Mouse (Mus musculus) liver, embryonic 16.5 days (tissue): Measurements from ENCODE around the gene Tmc8. TPM values are rescaled to one million over a fixed set of nuclear protein-coding genes. Genes with fewer than 3 reads are reported as not detected.

Experiments
- ATAC-seq: fragments of 200-750 bp; cut with Nextera tagmentation; 2 replicates; pipeline ENCODE4 v1.8.0; 2017; ENCODE audit warnings: low read depth, mild to moderate bottlenecking, moderate number of reproducible peaks, moderate library complexity
- H3K27ac ChIP-seq: fragments of 300-500 bp; sonication (generic); 2 replicates; pipeline ENCODE4 v1.5.1; 2014; ENCODE audit warnings: mild to moderate bottlenecking, low read length
- H3K27me3 ChIP-seq: fragments of 300-500 bp; sonication (generic); 2 replicates; pipeline ENCODE4 v1.6.1; 2014; ENCODE audit warnings: low read depth, low read length, mixed read lengths; ENCODE audit not compliant: control insufficient read depth, insufficient read depth
- H3K36me3 ChIP-seq: fragments of 300-500 bp; sonication (generic); 2 replicates; pipeline ENCODE4 v1.6.1; 2014; ENCODE audit warnings: mild to moderate bottlenecking; ENCODE audit not compliant: control insufficient read depth, insufficient read depth
- H3K4me1 ChIP-seq: fragments of 300-500 bp; sonication (generic); 2 replicates; pipeline ENCODE4 v1.6.1; 2014; ENCODE audit warnings: low read depth, low read length, mixed read lengths; ENCODE audit not compliant: control insufficient read depth
- H3K4me2 ChIP-seq: fragments of 300-500 bp; sonication (generic); 2 replicates; pipeline ENCODE4 v1.6.1; 2014; ENCODE audit warnings: low read depth, low read length, mixed read lengths
- H3K4me3 ChIP-seq: fragments of 300-500 bp; sonication (generic); 2 replicates; pipeline ENCODE4 v1.5.1; 2014; ENCODE audit warnings: low read depth, mild to moderate bottlenecking, low read length
- H3K9ac ChIP-seq: fragments of 300-500 bp; sonication (generic); 2 replicates; pipeline ENCODE4 v1.6.1; 2014; ENCODE audit warnings: low read depth, low read length
- H3K9me3 ChIP-seq: fragments of 300-500 bp; sonication (generic); replicated peaks from 2 replicates; pipeline ENCODE4 v1.6.1; 2016; ENCODE audit warnings: low read length; ENCODE audit not compliant: control insufficient read depth
- WGBS: fragments of 180-500 bp; shearing (Covaris S2); extraction: QIAGEN DNeasy Blood & Tissue Kit; methylation state at CpG from one replicate; pipeline ENCODE4 v1.1.7; 2014; ENCODE audit not compliant: insufficient replicate concordance; 5-methylcytosine and 5-hydroxymethylcytosine counted together
- polyA plus RNA-seq: library from polyadenylated mRNA; unstranded; fragments of >200 nt; fragmentation: Nextera tagmentation; extraction: Ambion mirVana; gene quantifications from 2 replicates; pipeline ENCODE4 v1.2.1, GENCODE M21; 2015

Tmc8 gene
- polyA plus RNA-seq, 1 experiment from 2014 or later = 16.3 TPM

DNA sequence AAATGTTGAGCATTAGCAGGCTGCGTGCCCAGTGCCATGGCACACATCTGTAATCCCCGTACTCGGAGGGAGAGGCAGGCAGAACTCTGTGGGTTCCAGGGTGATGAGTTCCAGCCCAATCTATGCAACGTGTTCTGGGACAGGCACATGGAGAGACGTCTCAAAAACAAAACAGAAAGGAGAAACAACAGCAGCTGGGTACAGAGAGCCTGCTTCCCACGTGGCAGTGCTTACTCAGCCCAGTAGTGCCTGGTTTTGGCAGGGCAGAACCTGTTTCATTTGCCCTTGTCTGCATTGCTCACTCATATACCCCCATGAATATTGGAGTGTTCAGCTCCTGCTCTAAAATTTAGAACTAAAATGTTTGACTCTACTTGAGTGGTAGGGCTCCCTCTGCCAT, 30.3 kb upstream of the Tmc8 start:
- H3K4me2 ChIP-seq = no peak overlapping the region
- peaks cover 36% of the 10 kb centered on the region for H3K36me3 ChIP-seq
- no peaks in the 10 kb centered on the region for H3K9me3 ChIP-seq
- no peak overlapping the region for H3K27ac ChIP-seq
- no peak overlapping the region for H3K9ac ChIP-seq
- ATAC-seq = no peak
- no peaks in the 10 kb centered on the region for H3K4me1 ChIP-seq
- 80% methylated on average over 6 of the region's 6 CpGs for WGBS
- H3K27me3 ChIP-seq = no peaks in the 10 kb centered on the region
- no peak overlapping the region for H3K4me3 ChIP-seq

DNA sequence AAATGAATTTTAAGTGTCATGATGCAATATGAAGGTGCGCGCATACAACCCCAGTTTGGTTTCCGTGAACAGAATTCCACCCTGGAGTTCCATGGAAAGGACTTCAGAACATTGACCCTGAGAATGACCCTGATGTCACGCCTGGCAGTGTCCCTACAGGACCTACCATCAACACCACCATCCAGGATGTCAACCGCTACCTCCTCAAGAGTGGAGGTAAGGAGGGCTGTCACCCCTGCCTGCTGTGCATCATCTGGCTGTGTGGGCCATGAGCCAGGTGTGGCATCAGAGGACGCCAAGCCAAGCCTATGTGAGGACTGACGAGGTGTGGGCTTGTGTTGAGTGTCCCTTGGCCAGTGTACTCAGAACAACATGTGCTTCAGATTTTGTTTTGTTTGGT, 26.0 kb upstream of the Tmc8 start:
- 87% methylated on average over 7 of the region's 7 CpGs for WGBS
- H3K27ac ChIP-seq = no peak overlapping the region
- no peak overlapping the region for H3K9ac ChIP-seq
- H3K9me3 ChIP-seq = no peaks in the 10 kb centered on the region
- H3K4me2 ChIP-seq = no peak overlapping the region
- H3K4me1 ChIP-seq = no peaks in the 10 kb centered on the region
- no peak for ATAC-seq
- no peak overlapping the region for H3K4me3 ChIP-seq
- no peaks in the 10 kb centered on the region for H3K27me3 ChIP-seq
- H3K36me3 ChIP-seq = peaks cover 40% of the 10 kb centered on the region

DNA sequence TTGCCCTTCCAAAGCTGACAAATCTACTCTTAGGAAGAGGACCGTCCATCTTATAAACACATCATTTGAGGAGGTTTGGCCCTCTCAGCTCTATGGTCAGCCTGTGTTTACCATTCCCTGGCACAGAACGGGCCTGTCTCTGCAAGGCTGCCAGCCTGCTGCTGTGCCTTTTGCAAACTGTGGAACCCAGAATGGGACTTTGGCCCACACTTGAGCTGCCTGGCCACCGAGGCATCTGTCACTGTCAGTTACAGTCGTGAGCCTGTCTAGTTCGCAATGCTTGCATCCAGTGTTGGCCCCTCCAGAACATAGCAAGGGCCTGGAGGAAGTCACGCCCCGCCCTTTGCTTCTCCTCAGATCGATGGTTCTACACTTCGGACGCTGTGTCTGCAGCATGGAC, 22.6 kb upstream of the Tmc8 start:
- Histone ChIP-seq H3K4me3 (no peak overlapping the region), H3K9ac (no peak overlapping the region), H3K27me3 (no peaks in the 10 kb centered on the region), H3K4me1 (no peaks in the 10 kb centered on the region), H3K9me3 (no peaks in the 10 kb centered on the region), H3K36me3 (peaks cover 37% of the 10 kb centered on the region), H3K4me2 (no peak overlapping the region), H3K27ac (no peak overlapping the region)
- WGBS = 82% methylated on average over 10 of the region's 10 CpGs
- ATAC-seq = no peak

DNA sequence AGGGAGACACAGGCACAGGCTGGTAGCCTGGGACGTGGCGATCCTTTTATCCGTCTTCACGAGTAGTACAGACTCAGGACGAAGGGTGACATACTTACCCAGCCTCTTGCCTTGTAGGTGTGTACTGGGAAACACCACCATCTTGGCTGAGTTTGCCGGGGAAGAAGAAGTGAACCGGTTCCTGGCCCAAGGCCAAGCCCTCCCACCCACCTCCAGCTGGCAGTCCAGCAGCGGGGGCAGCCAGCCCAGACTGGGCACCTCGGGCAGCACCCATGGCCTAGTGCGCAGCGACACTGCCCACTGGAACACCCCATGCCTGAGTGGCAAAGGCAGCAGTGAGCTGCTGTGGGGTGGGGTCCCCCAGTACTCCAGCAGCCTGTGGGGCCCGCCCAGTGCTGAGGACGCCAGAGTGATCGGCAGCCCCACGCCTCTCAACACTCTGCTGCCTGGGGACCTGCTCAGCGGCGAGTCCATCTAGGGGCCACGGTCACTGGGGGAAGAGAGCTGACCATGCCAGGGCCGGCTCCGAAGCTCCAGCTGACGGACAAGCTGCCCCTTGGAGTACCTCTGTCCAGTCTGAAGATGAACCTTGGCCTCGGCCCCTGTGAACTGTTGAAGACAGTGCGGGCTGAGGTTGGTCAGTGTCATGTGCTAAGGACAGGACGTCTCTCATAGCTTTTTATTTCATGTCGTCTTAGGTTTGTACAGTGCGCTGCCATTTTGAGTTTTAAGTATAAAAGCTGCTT, 21.3 kb upstream of the Tmc8 start:
- Histone ChIP-seq H3K36me3 (peaks cover 47% of the 10 kb centered on the region), H3K4me2 (no peak overlapping the region), H3K9ac (no peak overlapping the region), H3K4me1 (no peaks in the 10 kb centered on the region), H3K4me3 (no peak overlapping the region), H3K27me3 (no peaks in the 10 kb centered on the region), H3K9me3 (no peaks in the 10 kb centered on the region), H3K27ac (no peak overlapping the region)
- 83% methylated on average over 26 of the region's 26 CpGs for WGBS
- ATAC-seq = no peak

DNA sequence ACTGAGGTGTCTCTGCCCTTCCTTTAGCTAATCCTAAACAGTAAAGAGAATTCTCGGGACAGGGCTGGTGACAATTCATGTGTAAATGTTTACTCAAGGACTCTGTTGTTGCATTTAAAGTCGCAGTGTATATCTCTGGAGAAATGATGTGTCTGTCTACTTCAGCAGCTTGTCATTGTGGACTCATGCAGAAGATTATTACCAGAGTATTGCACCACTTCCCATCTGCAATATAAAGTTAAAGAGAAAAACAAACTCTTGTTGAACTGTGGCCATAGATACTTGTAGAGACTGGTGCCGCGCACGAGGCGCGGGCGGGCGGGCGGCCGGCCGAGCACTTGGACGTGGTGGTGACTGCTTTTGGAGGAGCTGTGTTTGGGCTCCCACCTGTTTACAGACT, 20.1 kb upstream of the Tmc8 start:
- WGBS = 88% methylated on average over 13 of the region's 13 CpGs
- no peak overlapping the region for H3K9ac ChIP-seq
- no peaks in the 10 kb centered on the region for H3K27me3 ChIP-seq
- H3K27ac ChIP-seq = no peak overlapping the region
- H3K36me3 ChIP-seq = peaks cover 49% of the 10 kb centered on the region
- H3K4me3 ChIP-seq = no peak overlapping the region
- ATAC-seq = no peak
- H3K9me3 ChIP-seq = no peaks in the 10 kb centered on the region
- no peak overlapping the region for H3K4me2 ChIP-seq
- H3K4me1 ChIP-seq = no peaks in the 10 kb centered on the region

DNA sequence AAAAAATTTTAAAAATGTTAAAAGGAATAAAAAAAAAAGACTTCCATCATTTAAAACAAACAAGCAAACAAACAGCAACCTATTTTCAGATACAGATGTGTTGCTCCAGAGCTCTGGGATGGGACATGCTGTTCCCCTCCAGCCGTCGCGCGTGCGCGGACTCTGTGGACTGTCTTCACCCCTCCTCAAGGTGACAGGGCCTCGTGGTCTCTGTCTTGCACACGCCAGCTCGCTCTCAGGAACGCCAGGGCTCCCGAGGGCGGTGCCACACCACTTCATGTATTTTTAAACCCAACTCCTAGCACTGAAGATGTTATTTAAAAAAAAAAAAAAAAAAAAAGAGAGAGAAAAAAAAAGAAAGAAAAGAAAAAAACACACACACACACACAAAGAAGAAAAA, 19.6 kb upstream of the Tmc8 start:
- 71% methylated on average over 12 of the region's 12 CpGs for WGBS
- no peak for ATAC-seq
- Histone ChIP-seq H3K4me2 (no peak overlapping the region), H3K27ac (no peak overlapping the region), H3K9me3 (no peaks in the 10 kb centered on the region), H3K4me1 (no peaks in the 10 kb centered on the region), H3K4me3 (no peak overlapping the region), H3K27me3 (no peaks in the 10 kb centered on the region), H3K9ac (no peak overlapping the region), H3K36me3 (peaks cover 52% of the 10 kb centered on the region)

DNA sequence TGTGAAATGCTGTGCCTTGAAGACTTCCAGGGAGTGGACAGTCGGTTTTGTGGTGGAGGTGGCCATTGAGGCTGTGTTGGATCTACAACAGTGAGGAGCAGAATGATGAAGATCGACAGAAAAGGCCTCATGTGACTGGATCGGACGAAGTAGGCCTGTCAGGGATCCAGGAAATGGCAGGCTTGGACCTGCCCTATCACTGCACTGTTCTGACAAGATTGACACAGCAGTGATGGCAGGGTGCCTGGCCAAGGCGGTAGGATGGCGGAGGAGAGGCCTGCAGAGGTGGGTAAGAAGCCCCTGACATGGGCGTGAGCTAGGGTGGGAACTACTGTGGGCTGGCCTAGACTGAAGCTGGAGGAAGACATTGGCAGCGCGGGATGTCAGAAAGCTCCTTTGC, 17.6 kb upstream of the Tmc8 start:
- Histone ChIP-seq H3K9ac (no peak overlapping the region), H3K4me3 (no peak overlapping the region), H3K4me1 (no peaks in the 10 kb centered on the region; the same call in none of the 2 replicates), H3K4me2 (no peak overlapping the region), H3K36me3 (peaks cover 55% of the 10 kb centered on the region), H3K27me3 (no peaks in the 10 kb centered on the region), H3K27ac (no peak overlapping the region), H3K9me3 (no peaks in the 10 kb centered on the region)
- no peak for ATAC-seq
- WGBS = 86% methylated on average over 9 of the region's 9 CpGs

DNA sequence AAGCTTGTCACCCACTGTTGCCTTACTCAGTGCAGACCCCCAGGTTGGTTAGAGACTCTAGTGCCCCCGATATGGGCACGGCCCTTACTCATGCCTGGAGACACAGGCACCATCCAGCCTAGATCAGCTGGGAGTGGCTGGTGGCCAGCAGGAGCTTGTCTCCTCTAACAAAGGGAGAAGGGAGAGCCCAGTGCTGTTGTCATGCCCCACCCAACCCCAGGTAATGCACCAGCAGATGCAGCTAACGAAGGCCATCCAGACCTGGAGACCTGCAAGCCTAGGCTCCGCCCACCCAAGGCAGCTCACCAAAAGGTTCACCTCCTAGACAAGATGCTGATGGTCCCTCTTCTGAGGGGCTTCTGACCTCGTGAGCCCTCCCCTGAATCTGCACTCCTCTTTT, 16.5 kb upstream of the Tmc8 start:
- Histone ChIP-seq H3K9ac (no peak overlapping the region), H3K27me3 (no peaks in the 10 kb centered on the region), H3K4me1 (no peaks in the 10 kb centered on the region; the same call in none of the 2 replicates), H3K4me3 (no peak overlapping the region), H3K4me2 (no peak overlapping the region), H3K27ac (no peak overlapping the region), H3K9me3 (no peaks in the 10 kb centered on the region), H3K36me3 (peaks cover 54% of the 10 kb centered on the region)
- 79% methylated on average over 5 of the region's 5 CpGs for WGBS
- no peak for ATAC-seq

DNA sequence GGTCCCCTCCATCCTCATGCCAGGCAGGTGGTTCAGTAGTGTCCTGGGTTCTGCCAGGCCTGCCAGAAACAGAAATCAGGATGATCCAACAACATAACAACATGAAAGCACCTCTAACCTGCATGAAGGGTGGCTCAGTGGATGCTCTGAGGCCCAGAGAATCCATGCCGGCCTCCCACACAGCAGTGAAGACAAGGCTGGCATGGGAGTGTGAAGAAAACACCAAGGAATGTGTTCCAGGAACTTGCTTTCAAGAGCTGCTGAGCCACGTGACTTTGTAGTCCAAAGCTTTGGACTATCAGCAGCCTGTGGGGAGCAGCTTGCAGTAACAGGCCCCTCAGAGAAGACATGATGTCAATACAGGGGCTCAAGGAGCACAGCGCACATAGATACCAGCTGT, 15.6 kb upstream of the Tmc8 start:
- 79% methylated on average over 3 of the region's 3 CpGs for WGBS
- peaks cover 57% of the 10 kb centered on the region for H3K36me3 ChIP-seq
- no peak overlapping the region for H3K4me3 ChIP-seq

More for the DNA sequence above, 15.6 kb upstream of the Tmc8 start:
- no peak for ATAC-seq
- H3K9me3 ChIP-seq = no peaks in the 10 kb centered on the region
- H3K27ac ChIP-seq = no peak overlapping the region
- H3K27me3 ChIP-seq = no peaks in the 10 kb centered on the region
- no peak overlapping the region for H3K9ac ChIP-seq
- H3K4me1 ChIP-seq = no peaks in the 10 kb centered on the region; the same call in none of the 2 replicates
- no peak overlapping the region for H3K4me2 ChIP-seq
